Mouse (Mus musculus): Measurements from ENCODE around the gene Maz.

The Maz gene

DNA sequence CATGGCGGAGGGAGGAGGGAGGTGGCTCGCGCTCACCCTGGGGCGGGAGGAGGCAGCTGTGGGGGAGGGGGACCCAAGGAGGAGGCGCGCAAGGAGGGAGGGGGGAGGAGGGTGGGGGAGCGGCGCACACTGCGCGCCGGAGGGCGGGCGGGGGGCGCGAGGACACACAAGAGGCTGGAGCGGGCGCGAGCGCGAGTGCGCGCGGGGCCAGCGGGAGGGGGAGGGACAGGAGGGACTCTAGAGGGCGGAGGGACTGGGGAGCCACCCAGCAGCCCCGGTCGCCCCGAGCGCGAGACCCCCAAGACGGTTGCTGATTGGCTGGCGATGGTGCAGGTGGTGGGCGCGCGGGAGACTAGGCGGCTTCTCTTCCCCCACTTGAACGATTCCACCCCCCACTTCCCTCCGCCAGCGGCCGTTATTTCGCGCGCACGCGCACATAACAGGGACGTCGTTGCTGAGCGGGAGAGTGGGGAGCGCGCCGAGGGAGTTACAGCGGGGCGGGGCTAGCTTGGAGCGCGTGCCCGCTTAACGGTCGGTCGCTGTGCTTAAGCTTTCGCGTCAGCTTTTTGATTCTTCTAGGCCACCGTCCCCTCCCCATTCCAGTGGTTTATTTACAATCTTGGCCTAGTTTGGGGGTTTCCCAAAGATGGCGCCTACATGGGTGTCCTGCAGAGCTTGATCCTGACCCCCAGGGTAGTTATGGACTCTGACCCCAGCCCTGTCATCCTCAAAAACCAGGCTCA, at the start of gene Maz:
Maz (minus strand) TSS at position 54 of the 743 bp plus-strand sequence.
- peak; percentile 99 for DNase-seq

DNA sequence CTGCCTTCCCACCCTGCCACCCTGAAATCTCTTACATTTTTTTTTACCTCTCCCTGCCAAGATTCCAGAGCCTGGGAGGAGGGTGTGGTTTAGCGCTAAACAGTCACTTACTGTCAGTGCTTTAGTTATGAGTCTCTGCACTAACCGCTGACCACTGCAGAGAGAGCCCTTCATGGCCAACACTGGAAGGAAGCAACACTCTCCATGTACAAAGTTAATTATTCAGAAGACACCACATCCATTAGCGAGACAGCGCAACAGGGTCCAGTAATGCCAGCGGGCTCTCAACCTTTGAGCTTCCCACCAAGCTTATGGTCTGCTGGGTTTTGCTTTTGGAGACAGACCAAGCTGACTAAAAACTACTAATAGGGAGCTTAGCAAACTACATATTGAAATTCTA, 49.4 kb upstream of the Maz start:
- no peak for DNase-seq

DNA sequence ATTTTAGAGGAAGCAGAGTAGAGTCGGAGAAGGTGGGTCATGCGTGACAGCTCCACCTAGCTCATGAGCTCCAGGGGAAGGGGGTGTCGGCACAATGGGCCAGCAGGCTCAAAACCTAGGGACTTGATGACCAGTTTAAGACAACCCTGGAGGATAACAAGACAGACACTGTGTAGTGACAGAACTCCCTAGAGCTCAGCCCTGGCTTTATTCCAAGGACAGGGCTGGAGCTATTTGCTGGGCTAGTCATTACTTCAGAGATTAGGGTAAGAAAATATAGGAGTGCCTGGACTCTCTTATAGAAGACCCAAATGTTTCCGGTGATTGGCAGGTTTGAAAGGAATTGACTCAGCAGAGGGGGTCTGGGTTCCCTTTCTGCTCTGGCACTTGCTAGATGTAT, 46.4 kb upstream of the Maz start:
- no peak for DNase-seq

DNA sequence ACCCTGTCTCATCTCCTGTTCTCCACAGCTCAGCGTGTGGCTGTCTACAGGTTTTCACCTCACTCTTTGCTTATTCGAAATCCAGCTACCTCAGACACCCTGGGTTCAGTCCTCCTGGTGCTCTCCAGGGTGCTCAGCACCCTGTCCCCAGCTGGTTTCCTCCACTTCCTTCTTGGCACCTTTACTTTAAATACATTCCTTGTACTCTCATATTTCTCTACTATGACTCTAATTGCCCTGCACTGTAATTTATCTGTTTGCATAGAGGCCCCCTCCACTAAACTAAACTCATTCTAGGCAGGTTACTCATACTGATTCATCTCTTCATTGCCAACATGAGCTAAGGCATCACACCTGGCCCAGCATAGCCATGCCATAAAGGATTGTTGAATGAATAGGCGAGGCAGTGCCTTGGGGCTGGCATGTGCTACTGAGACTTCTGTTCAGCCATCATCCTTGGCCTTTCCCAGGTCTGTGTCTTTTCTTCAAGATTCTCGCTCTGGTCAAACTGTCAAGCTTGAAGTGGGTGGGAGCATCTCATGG, 44.1 kb upstream of the Maz start:
- DNase-seq = no peak

DNA sequence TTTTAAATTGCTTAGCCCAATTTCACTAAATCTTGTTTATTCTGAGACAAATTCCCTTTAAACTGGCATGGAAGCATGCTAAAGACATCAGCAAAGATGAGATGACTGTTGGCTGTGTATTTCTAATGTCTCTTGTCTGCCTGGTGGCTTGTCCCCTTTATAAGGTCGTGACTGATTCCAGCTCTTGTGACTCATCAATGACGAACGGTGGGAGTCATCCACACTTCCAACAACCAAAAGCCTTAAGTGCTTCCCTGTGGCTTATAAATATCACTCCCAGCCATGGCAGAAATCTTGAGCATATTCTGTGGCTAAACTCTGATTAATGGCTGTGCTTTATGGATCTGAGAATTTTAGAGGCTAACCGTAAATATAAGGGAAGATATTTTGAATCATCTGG, 39.5 kb upstream of the Maz start:
- DNase-seq = no peak

DNA sequence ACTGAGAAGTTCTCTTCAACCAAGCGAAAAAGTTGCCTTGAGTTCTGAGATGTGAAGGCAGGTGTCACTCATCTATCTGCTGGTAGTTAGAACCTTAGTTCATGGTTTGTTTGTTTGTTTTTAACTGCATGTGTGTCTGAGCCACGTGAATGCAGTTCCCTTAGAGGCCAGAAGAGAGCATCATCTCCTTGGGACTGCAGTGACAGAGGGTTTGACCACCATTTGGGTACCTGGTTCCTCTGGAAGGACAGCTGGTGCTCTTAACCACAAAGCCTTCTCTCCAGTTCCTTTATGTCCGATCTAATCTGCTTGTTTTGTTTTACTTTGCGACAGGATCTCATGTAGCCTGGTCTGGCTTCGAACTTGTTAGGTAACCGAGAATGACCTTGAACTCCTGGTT, 38.7 kb upstream of the Maz start:
- DNase-seq = no peak

DNA sequence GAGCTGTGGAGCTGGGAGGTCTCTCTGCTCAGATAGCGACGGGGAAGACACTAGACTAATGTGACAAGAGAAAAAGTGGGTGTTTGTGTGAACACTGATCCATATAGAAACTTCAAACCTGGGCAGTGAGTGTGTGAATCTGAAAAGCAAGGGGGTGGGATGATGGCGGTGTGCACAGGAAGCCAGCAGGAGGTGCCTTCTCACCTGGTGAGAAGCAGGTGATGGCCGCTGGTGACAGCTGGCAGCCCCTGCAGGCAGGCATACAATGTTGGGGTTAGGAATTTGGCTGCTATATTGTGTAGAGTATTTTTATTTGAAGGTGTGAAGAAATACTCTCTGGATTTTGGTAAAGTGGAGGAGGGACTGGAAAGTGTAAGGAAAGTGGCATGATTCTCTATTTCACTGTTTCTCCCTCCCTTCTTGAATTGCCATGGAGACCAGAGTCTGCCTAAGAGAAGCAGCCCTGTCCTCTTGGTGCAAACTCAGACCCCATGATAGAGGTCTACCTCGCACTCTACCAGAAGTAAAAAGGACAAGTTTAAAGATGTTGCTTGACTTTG, 28.3 kb upstream of the Maz start:
- DNase-seq = peak; percentile 51

DNA sequence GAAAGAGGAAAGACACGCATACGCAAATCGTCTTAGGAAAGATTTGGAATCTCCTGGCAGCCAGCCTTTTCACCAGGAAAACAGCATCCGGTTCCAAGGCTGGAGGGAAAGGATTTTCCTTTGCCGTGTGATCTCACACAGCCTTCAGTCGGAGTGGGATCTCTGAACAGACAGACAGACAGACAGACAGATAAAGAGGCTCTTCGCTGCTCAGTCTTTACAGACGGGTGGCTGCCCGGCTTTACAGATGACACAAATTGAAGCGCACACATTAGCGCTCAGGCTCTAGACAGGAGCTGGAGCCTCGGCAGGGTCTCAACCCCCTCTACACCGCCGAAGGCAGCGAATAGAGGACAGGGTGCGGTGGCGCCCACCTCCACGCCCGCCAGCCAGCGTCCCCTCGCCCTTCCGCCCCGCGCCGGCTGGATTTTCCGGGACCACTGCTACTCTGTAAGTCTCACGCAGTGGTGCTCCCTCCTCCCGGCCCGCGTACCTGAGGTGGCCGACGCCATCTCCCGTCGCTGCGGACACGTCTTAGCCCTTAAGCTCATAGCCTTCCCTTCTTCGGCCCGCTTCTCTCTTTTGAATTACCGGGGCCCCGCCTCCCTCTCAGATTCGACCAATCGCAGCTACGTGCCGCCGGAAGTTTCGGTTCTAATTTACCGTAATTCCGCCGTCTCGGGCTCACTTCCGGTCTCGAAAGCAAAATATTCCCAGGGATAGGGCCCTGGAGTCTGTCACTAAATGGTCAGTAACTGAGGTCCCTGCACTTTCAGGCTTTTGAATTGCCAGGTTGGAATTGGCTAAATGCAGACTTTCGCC, 15.2 kb upstream of the Maz start, which contains the start of gene Kif22:
Kif22 (minus strand) TSS at position 621 of the 822 bp plus-strand sequence.
- peak; percentile 91 for DNase-seq

DNA sequence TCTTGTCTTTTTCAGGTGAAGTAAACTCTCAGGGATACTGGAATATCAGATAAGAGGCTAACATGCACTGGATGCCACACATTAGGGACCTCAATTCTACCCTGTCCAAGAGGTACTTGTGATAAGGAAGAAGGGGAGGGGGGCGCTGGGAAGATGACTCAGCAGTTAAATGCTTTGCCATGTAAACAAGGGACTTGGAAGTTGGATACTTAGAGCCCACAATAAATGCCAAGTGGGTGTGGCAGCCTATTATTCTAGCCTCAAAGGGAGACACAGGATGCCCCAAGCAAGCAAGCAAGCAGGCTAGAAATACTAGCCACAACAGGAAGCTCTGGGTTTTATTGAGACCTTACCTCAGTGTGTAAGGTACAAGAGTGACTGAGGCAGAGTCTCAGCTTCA, 4.4 kb upstream of the Maz start:
- no peak for DNase-seq

DNA sequence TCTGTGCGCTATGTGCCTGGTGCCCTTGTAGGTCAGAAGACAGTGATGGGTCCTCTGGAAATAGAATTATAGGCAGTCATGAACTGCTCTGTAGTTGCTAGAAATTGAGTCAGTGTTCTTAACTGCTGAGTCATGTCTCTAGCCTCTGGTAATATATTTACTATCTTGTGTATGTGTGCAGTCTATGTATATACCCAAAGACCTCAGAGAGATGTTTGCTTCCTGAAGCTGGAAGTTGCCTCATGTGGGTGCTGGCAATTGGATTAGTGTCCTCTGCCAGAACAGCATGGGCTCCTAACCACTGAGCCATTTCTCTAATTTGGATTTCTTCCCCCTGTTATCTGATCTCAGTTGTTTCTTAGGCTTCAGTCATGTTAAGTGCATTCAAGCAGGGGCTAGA, 3.3 kb upstream of the Maz start:
- no peak for DNase-seq

DNA sequence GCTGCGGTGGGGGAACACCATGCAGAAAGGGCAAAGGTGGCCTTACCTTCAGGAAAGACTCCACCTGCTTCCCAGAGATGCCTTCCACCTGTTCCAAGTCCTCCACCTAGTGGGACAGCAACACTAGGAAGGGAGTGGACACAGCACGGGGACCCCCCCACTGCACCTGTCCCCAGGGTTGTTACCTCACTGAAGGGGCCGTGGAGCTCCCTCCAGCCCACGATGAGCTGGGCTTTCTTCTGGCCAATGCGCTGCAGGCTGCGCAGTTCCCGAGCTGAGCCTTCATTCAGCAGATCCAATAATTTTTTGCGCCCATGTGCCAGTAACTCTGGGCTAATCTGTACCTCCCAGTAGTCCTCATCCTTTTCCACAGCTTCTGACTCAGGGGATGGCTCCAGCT, 1.0 kb upstream of the Maz start:
- no peak for DNase-seq

DNA sequence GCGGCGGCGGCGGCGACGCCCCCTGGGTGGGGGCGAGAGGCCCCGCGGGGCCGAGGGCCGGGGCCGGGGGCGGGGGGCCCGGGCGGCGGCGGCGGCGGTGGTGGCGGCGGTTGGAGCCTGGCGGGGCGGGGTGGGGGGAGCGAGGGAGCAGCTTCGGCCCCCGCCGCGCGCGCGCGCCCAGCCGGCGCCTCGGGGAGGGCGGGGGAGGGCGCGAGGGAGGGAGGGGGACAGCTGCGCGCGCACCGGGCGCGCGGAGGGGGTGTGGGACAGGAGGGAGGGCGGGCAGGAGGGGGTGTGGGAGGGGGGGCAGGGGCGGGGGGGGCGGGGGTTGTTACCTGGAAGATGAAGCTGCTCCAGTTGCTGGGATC, 237 bp downstream of the Maz start:
- peak; percentile 94 for DNase-seq

DNA sequence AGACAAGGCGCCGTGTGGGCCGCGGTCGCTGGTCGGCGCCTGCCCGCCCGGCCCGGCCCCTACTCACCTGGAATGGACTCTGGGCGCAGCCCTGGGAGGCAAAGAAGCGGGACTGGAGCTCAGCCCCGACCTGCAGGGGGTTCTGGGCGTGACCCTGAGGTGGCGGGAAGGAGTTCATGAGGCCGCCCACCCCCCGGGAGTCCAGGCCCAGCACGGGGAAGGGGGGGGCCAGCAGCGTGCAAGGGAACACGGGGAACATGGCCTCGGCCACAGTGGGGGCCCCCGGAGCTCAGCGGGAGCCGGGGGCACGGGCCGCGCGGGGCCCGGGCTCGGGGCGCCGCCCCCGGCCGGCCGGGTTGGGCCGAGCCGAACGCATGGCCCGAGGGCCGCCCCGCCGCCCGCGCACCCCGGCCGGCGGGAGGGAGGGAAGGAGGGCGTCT, 656 bp downstream of the Maz start:
- peak; percentile 86 for DNase-seq

DNA sequence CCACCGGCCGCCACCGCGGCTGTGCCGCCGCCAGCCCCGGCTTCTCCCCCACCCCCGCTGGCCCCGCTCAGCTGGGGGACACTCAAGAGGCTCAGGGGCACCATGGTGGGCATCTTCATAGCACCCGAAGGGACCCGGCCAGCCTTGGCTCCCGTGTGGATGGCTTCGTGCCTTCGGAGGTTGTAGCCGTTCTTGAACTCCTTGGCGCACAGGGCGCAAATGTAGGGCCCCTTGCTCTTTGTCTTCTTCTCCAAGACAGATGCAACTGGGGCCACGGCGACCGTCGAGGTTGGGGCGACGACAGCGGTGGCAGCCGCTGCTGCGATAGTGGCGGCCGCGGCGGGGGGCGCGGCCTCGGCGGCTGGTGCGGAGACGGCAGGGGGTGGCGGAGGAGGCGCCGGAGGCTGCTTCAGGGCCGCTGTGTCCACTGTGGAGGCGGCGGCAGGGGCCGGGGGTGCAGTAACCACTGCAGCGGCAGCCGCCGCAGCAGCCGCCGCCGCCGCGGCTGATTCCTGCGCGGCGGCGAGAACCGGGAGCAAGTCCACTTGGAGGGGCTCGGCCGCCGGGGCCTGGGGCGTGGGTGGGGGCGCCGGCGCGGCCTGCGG, 1.2 kb downstream of the Maz start:
- DNase-seq = peak; percentile 79

DNA sequence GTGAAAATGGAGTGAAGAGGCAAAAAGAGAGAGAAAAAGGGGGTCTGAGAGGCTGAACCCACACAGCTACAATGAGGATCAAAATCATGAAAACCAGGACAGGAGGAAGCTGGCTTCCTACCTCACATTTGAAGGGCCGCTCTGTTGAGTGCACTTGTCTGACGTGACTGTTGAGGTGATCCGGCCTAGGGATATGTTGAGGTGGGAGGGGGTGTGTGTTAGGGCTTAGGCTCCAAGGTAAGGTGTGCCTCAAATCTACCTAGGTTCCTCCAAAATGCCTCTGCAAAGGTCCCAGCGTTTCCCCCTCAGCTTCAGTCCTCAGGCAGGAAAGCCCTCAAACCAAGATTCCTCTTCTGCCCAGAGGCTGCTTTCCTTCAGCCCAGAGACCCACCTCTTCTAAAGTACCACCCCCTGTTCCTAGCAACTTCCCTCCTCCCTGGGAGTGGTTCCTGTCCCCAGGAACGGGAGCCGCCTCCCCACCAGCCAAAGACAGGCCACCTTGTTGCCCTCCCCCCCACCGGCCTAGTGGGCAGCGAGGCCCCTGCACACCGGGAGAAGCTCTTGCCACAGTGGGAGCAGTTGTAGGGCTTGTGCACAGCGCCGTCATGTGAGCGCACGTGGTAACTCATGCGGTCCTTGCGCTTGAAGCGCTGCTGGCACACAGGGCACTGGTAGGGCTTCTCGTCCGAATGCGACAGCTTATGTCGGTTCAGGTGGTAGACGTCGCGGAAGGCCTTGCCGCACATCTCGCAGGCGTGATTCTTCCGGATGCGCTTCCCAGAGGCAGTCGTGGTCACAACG, 1.9 kb downstream of the Maz start:
- DNase-seq = peak; percentile 87

DNA sequence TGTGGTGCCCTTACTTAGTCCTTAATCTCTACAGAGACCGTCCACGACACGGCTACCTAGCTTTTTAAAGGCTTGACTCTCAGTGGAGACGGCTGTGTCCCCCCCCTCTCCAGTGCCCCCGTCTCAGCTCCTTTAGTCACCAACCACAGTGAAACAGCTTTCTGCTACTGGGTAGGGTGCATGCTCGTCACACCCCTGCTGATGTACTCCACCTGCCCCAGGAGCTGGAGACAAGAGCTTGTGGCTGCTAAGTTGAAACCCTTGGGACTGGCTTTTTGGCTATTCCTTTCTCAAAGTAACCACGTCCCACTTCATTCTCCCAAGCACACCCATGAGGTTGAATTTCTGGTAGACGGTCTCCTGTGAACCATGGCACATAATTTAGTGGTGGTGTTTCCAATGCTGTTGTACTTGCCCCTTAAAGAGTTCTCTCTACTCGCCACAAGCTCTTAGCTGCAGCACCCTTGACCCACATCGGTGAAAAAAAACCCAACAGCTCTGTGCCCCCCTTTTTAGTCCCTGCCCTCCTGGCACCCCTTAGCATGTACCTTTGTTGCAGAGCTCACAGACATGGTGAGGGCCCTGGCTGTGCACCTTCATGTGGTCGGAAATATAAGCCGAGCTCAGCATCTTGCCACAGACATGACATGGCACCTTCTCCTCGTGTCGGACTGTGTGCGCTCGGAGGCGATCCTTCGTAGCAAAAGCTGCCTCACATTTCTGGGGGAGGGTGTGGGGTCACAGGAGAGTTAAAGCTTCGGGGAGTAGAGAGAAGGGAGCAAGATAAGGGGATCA, 2.7 kb downstream of the Maz start:
- DNase-seq = peak; percentile 71

DNA sequence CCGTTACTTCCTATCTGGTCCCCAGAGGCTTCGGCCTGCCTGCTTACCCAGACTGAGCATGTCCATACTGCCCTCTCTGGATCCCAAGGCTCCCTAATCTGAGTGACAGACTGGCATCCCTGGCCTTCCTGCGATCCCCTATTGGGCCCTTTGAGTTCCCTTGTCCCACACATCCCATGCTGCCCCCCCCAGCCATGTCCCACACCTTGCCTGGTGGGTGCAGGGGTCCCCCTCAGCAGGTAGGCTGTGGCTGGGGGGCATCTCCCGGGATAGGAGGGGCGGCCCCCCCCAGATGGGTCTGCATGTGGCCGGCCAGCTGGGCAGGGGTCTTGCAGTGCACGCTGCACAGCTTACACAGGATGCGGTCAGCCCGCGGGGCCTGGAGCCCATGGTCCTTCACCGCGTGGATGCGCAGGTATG, 3.6 kb downstream of the Maz start:
- DNase-seq = peak; percentile 54

DNA sequence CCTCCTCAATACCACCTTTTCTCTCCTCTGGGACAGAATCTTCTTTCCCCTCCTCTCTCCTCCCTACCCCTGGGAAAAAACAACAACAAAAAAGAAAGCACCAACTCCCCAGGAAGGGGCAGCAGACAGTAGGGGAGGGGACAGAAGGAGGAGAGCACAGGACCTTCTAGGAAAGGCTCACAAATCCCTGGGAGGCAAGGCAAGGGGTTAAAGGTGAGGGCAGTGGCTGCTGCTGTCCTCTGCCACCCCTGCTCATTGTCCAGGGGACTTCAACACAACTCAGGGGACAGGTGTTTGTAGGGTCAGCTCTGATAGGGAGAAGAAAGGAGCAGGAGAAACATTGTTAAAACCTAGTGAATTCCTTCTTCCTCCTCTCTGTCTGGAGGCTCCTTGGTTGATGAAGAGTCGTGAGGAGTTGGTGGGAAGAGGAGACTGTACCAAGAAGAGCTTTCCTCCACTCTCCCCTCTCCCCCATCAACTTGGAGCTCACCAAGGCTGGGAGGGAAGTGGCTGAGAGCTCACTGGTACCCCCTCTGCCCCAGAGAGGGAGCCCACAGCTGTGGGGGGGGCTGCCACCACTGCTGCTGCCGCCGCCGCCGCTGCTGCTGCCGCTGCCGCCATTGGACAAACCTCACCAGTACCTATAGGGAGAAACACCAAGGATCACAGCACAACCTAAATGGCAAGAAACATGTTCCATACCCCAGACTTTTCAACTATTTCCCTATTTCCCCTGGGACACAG, 4.1 kb downstream of the Maz start:
- peak; percentile 59 for DNase-seq

DNA sequence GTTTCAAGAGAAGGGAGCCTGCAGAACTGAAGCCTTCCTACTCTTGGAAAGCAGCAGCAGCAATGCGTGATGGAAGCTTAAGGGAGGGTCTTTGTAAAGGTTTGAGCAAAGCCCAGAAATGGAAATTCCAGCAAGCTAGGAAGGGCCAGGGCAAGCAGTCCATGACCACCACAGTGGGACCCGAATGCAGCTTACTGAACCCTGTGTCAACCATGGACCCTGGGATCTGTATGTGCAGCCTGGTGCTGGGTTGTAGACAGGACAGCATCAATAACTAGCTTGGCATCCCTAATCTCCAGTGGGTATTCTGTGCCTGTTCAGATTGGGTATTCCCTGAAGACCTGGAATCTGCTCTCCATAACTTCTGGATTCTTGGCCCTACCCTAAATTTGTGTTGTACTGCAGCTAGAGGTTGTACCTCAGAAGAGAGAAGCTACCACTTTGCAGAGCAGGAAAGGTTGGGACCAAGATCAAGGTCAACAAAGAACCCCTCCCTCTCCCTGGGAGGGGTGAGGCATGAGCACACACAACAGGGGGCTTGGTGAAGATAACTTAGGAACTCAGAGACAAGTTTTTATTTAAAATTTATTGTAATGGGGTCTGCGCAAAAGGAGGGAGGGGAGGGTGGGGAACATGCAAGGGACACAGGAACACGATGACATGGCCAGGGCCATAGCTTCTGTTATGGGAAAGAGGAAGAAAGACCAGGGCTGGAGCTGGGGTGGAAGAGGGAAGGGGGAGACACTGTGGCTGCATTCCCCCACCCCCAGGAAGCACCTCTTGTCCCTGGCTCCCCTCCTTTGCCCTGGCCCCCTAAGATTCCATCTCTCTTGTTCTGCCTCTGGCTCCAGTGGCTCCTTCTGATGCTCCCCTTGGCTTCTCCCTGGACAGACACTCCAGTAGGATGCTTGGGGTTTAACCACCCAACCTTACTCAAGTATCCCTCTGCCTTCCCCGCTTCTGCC, 5.0 kb downstream of the Maz start:
- peak; percentile 37 for DNase-seq

All from thymus, postnatal 4 days (tissue).